Mouse (Mus musculus) lung, postnatal 0 days (tissue): ENCODE measurements around the gene Gm14569. TPM values are rescaled to one million over a fixed set of nuclear protein-coding genes. Genes with fewer than 3 reads are reported as not detected.

Source experiments
- ATAC-seq: fragments of 200-750 bp; cut with Nextera tagmentation; 2 replicates; pipeline ENCODE4 v1.8.0; 2017; ENCODE audit warnings: moderate library complexity
- DNase-seq: peaks from one replicate; pipeline ENCODE4 v3.0.0-alpha.2; 2016; ENCODE audit warnings: low spot score
- H3K27ac ChIP-seq: fragments of 300-500 bp; sonication (generic); 2 replicates; pipeline ENCODE4 v1.5.1; 2014; ENCODE audit warnings: antibody characterized with exemption, mild to moderate bottlenecking, low read length, mixed read lengths
- H3K27me3 ChIP-seq: fragments of 300-500 bp; sonication (generic); replicated peaks from 2 replicates; pipeline ENCODE4 v1.6.1; 2014; ENCODE audit warnings: low read length, mixed read lengths; ENCODE audit not compliant: insufficient read depth
- H3K36me3 ChIP-seq: fragments of 300-500 bp; sonication (generic); 2 replicates; pipeline ENCODE4 v1.6.1; 2014; ENCODE audit warnings: low read length, mixed read lengths; ENCODE audit not compliant: insufficient read depth
- H3K4me1 ChIP-seq: fragments of 300-500 bp; sonication (generic); 2 replicates; pipeline ENCODE4 v1.6.1; 2014; ENCODE audit warnings: antibody characterized with exemption, low read depth, low read length, mixed read lengths; ENCODE audit not compliant: insufficient read depth
- H3K4me2 ChIP-seq: fragments of 300-500 bp; sonication (generic); replicated peaks from 2 replicates; pipeline ENCODE4 v1.6.1; 2014; ENCODE audit warnings: low read depth, mild to moderate bottlenecking, low read length, moderate library complexity, mixed read lengths
- H3K4me3 ChIP-seq: fragments of 300-500 bp; sonication (generic); 2 replicates; pipeline ENCODE4 v1.5.1; 2014; ENCODE audit warnings: low read depth, low read length
- H3K9ac ChIP-seq: fragments of 300-500 bp; sonication (generic); replicated peaks from 2 replicates; pipeline ENCODE4 v1.6.1; 2014; ENCODE audit warnings: low read depth, mild to moderate bottlenecking
- H3K9me3 ChIP-seq: fragments of 300-500 bp; sonication (generic); 2 replicates; pipeline ENCODE4 v1.6.1; 2016; ENCODE audit warnings: low read length, mixed read lengths
- CTCF ChIP-seq: IDR thresholded peaks from 2 replicates; pipeline ENCODE4 v1.5.1; 2016; ENCODE audit warnings: antibody characterized with exemption, mild to moderate bottlenecking
- EP300 ChIP-seq: IDR thresholded peaks from 2 replicates; pipeline ENCODE4 v1.6.1; 2016; ENCODE audit warnings: antibody characterized with exemption, mild to moderate bottlenecking, control low read depth
- WGBS: fragments of 180-500 bp; shearing (Covaris S2); extraction: QIAGEN DNeasy Blood & Tissue Kit; methylation state at CpG from one replicate; pipeline ENCODE4 v1.1.7; 2014; 5-methylcytosine and 5-hydroxymethylcytosine counted together
- microRNA-seq: library from miRNA; unstranded; fragments of <30 nt; microRNA quantifications from one replicate; pipeline ENCODE4, GENCODE M21; 2016
- polyA plus RNA-seq: library from polyadenylated mRNA; unstranded; fragments of >200 nt; fragmentation: Nextera tagmentation; extraction: Ambion mirVana; gene quantifications from 2 replicates; pipeline ENCODE4 v1.2.1, GENCODE M21; 2015

Gm14569 gene
- polyA plus RNA-seq, 1 experiment from 2014 or later = not detected

DNA sequence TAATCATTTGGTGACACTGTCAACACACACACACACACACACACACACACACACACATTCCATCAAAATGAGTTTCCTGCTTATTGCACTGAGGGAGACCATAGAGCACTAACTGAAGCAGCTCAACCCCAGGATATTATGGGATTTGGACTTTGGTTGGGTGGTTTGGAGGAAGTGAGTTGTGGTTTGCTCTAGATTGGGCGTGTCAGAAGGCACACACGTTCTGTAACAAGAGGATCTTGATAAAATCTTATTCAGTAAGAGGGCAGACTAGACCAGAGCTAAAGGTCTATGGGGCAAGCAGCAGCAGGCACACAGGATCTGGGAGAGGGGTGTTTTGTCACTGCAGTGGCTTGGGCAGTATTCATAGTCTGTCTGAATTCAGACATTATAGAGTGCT is 101.1 kb downstream of the Gm14569 start:
- Histone ChIP-seq H3K36me3 (no peaks in the 10 kb centered on the region), H3K4me3 (no peak overlapping the region), H3K9me3 (no peaks in the 10 kb centered on the region), H3K27me3 (no peaks in the 10 kb centered on the region), H3K9ac (no peak overlapping the region), H3K4me1 (no peaks in the 10 kb centered on the region), H3K4me2 (no peak overlapping the region), H3K27ac (no peak overlapping the region)
- DNase-seq = no peak
- WGBS = 34% methylated on average over 2 of the region's 2 CpGs
- ATAC-seq = no peak
- TF ChIP-seq EP300 (no peak), CTCF (no peak)

GRCm38 (mm10) chrX:36389971-36390370 is 101.7 kb downstream of the Gm14569 start:
- no peaks in the 10 kb centered on the region for H3K36me3 ChIP-seq
- no peak overlapping the region for H3K4me3 ChIP-seq
- no peak overlapping the region for H3K9ac ChIP-seq
- no peak overlapping the region for H3K4me2 ChIP-seq
- WGBS = 41% methylated on average over 3 of the region's 3 CpGs
- no peaks in the 10 kb centered on the region for H3K9me3 ChIP-seq
- no peak for ATAC-seq
- peak; percentile 5 for DNase-seq
- TF ChIP-seq EP300 (no peak), CTCF (no peak)
- no peaks in the 10 kb centered on the region for H3K4me1 ChIP-seq
- no peak overlapping the region for H3K27ac ChIP-seq
- H3K27me3 ChIP-seq = no peaks in the 10 kb centered on the region

DNA sequence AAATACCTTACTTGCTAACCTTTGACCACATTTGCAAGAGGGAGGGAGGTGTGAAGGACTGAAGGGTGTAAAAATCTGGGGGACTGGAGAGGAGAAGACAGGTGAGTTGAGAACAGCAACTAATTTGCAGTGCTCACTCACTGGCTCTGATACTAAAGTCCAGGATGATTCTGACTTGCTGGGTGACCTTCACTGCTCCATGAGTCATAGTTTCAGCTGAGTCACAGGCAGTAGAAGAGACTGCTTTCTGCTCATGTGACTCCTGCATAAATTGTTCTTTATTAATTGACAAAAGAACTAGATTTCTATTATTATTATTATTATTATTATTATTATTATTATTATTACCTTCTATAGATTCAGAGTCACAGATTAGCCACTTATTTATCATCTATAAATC is 106.3 kb downstream of the Gm14569 start:
- no peak for ATAC-seq

More for the DNA sequence above, 106.3 kb downstream of the Gm14569 start:
- Histone ChIP-seq H3K4me1 (no peaks in the 10 kb centered on the region), H3K27ac (no peak overlapping the region), H3K4me3 (no peak overlapping the region), H3K27me3 (no peaks in the 10 kb centered on the region), H3K9ac (no peak overlapping the region), H3K9me3 (no peaks in the 10 kb centered on the region), H3K4me2 (no peak overlapping the region), H3K36me3 (no peaks in the 10 kb centered on the region)
- no peak for DNase-seq
- TF ChIP-seq CTCF (no peak), EP300 (no peak)

Small RNA genes within 50 kb of the gene (microRNA-seq; reads per million reads assigned to microRNA genes)
- not detected for gene Gm44485

Other genes with a start within 250 kb of the Gm14569 start
- 0.60 and 1.1 TPM in 2 replicates for gene Lonrf3, start 163.5 kb downstream of the Gm14569 start, polyA plus RNA-seq
- gene Gm6268, start 90.5 kb downstream of the Gm14569 start, polyA plus RNA-seq = not detected in 2 replicates
- 284 and 285 TPM in 2 replicates for gene Pgrmc1, start 106.4 kb upstream of the Gm14569 start, polyA plus RNA-seq
- gene Akap17b, start 153.6 kb upstream of the Gm14569 start, polyA plus RNA-seq = 1.6 and 1.7 TPM in 2 replicates